14 mouse cellular contexts compared by ENCODE assay signal in the genomic region with DNA sequence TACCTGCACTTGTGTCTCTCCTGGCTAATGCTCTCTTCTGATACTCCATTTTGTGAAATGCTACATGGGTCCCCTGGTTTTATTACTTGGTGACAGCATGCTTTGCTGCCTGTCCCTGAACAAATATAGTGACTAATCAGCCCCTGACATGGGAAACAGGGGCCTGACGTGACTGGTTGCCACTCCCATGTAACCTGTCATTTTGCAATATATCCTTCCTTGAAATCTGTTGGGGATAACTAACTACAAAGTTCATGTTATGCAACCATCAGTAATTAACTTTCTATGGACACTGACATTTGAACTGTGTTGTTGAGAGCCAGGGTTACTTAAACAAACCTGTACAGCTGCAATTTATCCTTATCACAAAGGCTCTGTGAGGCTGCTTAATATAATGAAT. TPM values are rescaled to one million over a fixed set of nuclear protein-coding genes. Genes with fewer than 3 reads are reported as not detected.
DNase-seq lines count a peak whose midpoint lies in the region; ATAC-seq lines count a peak whose summit lies in the region.
"Had no signal": no experiment of that assay in that cellular context is flagged by ENCODE, and none has a peak within 500 bp of the region (broad histone marks: within the 10 kb centered on the region; RNA-seq: fewer than 3 reads in every experiment).

No protein-coding gene starts in this region.

- H3K4me1 ChIP-seq in liver, embryonic 16.5 days (ENCODE audit: control insufficient read depth, low read depth, low read length), result peaks cover 14% of the 10 kb centered on the region
- H3K4me1 ChIP-seq in midbrain, embryonic 15.5 days, result peaks cover 8% of the 10 kb centered on the region
- peaks cover 7% of the 10 kb centered on the region for H3K4me1 ChIP-seq in forebrain, embryonic 13.5 days

- peak overlapping the region; percentile 86 for H3K27ac ChIP-seq in liver, embryonic 16.5 days (ENCODE audit: low read length)
- H3K27ac ChIP-seq in midbrain, embryonic 15.5 days, result no peak overlapping the region
- no peak overlapping the region for H3K27ac ChIP-seq in forebrain, embryonic 13.5 days
- H3K27ac ChIP-seq: limb, embryonic 15.5 days; midbrain, embryonic 13.5 days had no signal

- H3K36me3 ChIP-seq in liver, embryonic 16.5 days (ENCODE audit: control insufficient read depth, insufficient read depth), result no peaks in the 10 kb centered on the region
- no peaks in the 10 kb centered on the region for H3K36me3 ChIP-seq in midbrain, embryonic 15.5 days (replicated peaks)
- no peaks in the 10 kb centered on the region for H3K36me3 ChIP-seq in forebrain, embryonic 13.5 days (ENCODE audit: poor library complexity, severe bottlenecking)
- H3K36me3 ChIP-seq: limb, embryonic 15.5 days; midbrain, embryonic 13.5 days had no signal

- no peak overlapping the region for H3K4me3 ChIP-seq in liver, embryonic 16.5 days (ENCODE audit: low read depth, low read length)
- no peak overlapping the region for H3K4me3 ChIP-seq in midbrain, embryonic 15.5 days
- H3K4me3 ChIP-seq in forebrain, embryonic 13.5 days, result no peak overlapping the region
- H3K4me3 ChIP-seq: limb, embryonic 15.5 days; midbrain, embryonic 13.5 days had no signal

- ATAC-seq in granulocyte monocyte progenitor cell, adult 5-6 weeks (replicated peaks; ENCODE audit: poor library complexity, severe bottlenecking), result peak; percentile 72
- ATAC-seq in liver, embryonic 16.5 days (ENCODE audit: low read depth), result peak; percentile 77
- no peak for ATAC-seq in midbrain, embryonic 15.5 days (replicated peaks)
- ATAC-seq in forebrain, embryonic 13.5 days, result no peak
- ATAC-seq: forebrain, postnatal 0 days; midbrain, embryonic 13.5 days; Patski had no signal

- H3K9ac ChIP-seq in liver, embryonic 16.5 days (ENCODE audit: low read depth, low read length), result no peak overlapping the region
- H3K9ac ChIP-seq in midbrain, embryonic 15.5 days, result no peak overlapping the region
- H3K9ac ChIP-seq in forebrain, embryonic 13.5 days, result no peak overlapping the region
- H3K9ac ChIP-seq: forebrain, postnatal 0 days; limb, embryonic 15.5 days; midbrain, embryonic 13.5 days had no signal

- DNase-seq in kidney, adult 9 months, result peak; percentile 62
- DNase-seq in kidney, postnatal 4 days, result no peak
- peak; percentile 33 for DNase-seq in adrenal gland, postnatal 14 days
- DNase-seq in kidney, adult 18-20 months, result no peak
- DNase-seq: cerebellum, adult 2 months; forebrain, postnatal 0 days; layer of hippocampus, postnatal 36 days had no signal

- H3K9me3 ChIP-seq in liver, embryonic 16.5 days (replicated peaks; ENCODE audit: control insufficient read depth, low read length), result no peaks in the 10 kb centered on the region
- no peaks in the 10 kb centered on the region for H3K9me3 ChIP-seq in midbrain, embryonic 15.5 days
- H3K9me3 ChIP-seq in forebrain, embryonic 13.5 days (replicated peaks), result no peaks in the 10 kb centered on the region
- H3K9me3 ChIP-seq: limb, embryonic 15.5 days; midbrain, embryonic 13.5 days had no signal

- H3K4me2 ChIP-seq in liver, embryonic 16.5 days (ENCODE audit: low read depth, low read length), result 0 out of 2 replicates have a peak overlapping the region, but pooled peaks have one; percentile 14
- H3K4me2 ChIP-seq in midbrain, embryonic 15.5 days, result no peak overlapping the region
- no peak overlapping the region for H3K4me2 ChIP-seq in forebrain, embryonic 13.5 days
- H3K4me2 ChIP-seq: limb, embryonic 15.5 days; midbrain, embryonic 13.5 days had no signal

- no peaks in the 10 kb centered on the region for H3K27me3 ChIP-seq in liver, embryonic 16.5 days (ENCODE audit: control insufficient read depth, insufficient read depth, low read depth, low read length)
- H3K27me3 ChIP-seq in midbrain, embryonic 15.5 days (replicated peaks), result no peaks in the 10 kb centered on the region
- no peaks in the 10 kb centered on the region for H3K27me3 ChIP-seq in forebrain, embryonic 13.5 days
- H3K27me3 ChIP-seq: limb, embryonic 15.5 days; midbrain, embryonic 13.5 days; Patski had no signal

- 33% methylated on average over 1 of the region's 1 CpGs for WGBS in liver, embryonic 16.5 days (ENCODE audit: insufficient replicate concordance)
- WGBS in midbrain, embryonic 15.5 days, result 73% methylated on average over 1 of the region's 1 CpGs
- 81% methylated on average over 1 of the region's 1 CpGs for WGBS in forebrain, embryonic 13.5 days

RNA-seq across cellular contexts. Expression of a gene that starts 5.7 kb away (rescaled TPM):
- total RNA-seq in adrenal gland, postnatal 14 days (2021), result 29.1 and 29.3 TPM in 2 replicates
- 2.6 and 12.8 TPM in 2 replicates for total RNA-seq in granulocyte monocyte progenitor cell, adult 5-6 weeks (2014; fragmentation: Nextera tagmentation)
- 4.7 and 8.5 TPM in 2 replicates for total RNA-seq in granulocyte monocyte progenitor cell, adult 5-6 weeks (2017)
- 13.1 and 14.2 TPM in 2 replicates for polyA plus RNA-seq in liver, embryonic 16.5 days (2015; fragmentation: Nextera tagmentation; extraction: Ambion mirVana)
- polyA plus RNA-seq in midbrain, embryonic 15.5 days (2015; fragmentation: Nextera tagmentation; extraction: Ambion mirVana), result 15.0 and 16.8 TPM in 2 replicates
- polyA plus RNA-seq in forebrain, embryonic 13.5 days (2015; fragmentation: Nextera tagmentation; extraction: Ambion mirVana), result 11.6 and 12.4 TPM in 2 replicates

RNA-seq across cellular contexts. Expression of a gene that starts 21.7 kb away (rescaled TPM):
- 21.8 and 22.2 TPM in 2 replicates for total RNA-seq in adrenal gland, postnatal 14 days (2021)
- 40.2 and 58.2 TPM in 2 replicates for total RNA-seq in granulocyte monocyte progenitor cell, adult 5-6 weeks (2014; fragmentation: Nextera tagmentation)
- 44.3 and 49.7 TPM in 2 replicates for total RNA-seq in granulocyte monocyte progenitor cell, adult 5-6 weeks (2017)
- polyA plus RNA-seq in liver, embryonic 16.5 days (2015; fragmentation: Nextera tagmentation; extraction: Ambion mirVana), result 22.5 and 22.8 TPM in 2 replicates
- polyA plus RNA-seq in midbrain, embryonic 15.5 days (2015; fragmentation: Nextera tagmentation; extraction: Ambion mirVana), result 65.3 and 69.9 TPM in 2 replicates
- 62.1 and 71.1 TPM in 2 replicates for polyA plus RNA-seq in forebrain, embryonic 13.5 days (2015; fragmentation: Nextera tagmentation; extraction: Ambion mirVana)

RNA-seq across cellular contexts. Expression of a gene that starts 28.7 kb away (rescaled TPM):
- 49.3 and 52.9 TPM in 2 replicates for total RNA-seq in adrenal gland, postnatal 14 days (2021)
- total RNA-seq in granulocyte monocyte progenitor cell, adult 5-6 weeks (2014; fragmentation: Nextera tagmentation), result 5.0 and 7.9 TPM in 2 replicates
- 3.2 and 8.3 TPM in 2 replicates for total RNA-seq in granulocyte monocyte progenitor cell, adult 5-6 weeks (2017)
- 16.4 and 19.8 TPM in 2 replicates for polyA plus RNA-seq in liver, embryonic 16.5 days (2015; fragmentation: Nextera tagmentation; extraction: Ambion mirVana)
- polyA plus RNA-seq in midbrain, embryonic 15.5 days (2015; fragmentation: Nextera tagmentation; extraction: Ambion mirVana), result 19.5 and 20.4 TPM in 2 replicates
- 9.5 and 10.4 TPM in 2 replicates for polyA plus RNA-seq in forebrain, embryonic 13.5 days (2015; fragmentation: Nextera tagmentation; extraction: Ambion mirVana)

RNA-seq across cellular contexts. Expression of a gene that starts 37.5 kb away (rescaled TPM):
- total RNA-seq in adrenal gland, postnatal 14 days (2021), result 57.7 and 60.3 TPM in 2 replicates
- total RNA-seq in granulocyte monocyte progenitor cell, adult 5-6 weeks (2014; fragmentation: Nextera tagmentation), result 5.8 and 6.6 TPM in 2 replicates
- 5.3 and 8.7 TPM in 2 replicates for total RNA-seq in granulocyte monocyte progenitor cell, adult 5-6 weeks (2017)
- polyA plus RNA-seq in liver, embryonic 16.5 days (2015; fragmentation: Nextera tagmentation; extraction: Ambion mirVana), result 11.2 and 11.9 TPM in 2 replicates
- 62.5 and 62.7 TPM in 2 replicates for polyA plus RNA-seq in midbrain, embryonic 15.5 days (2015; fragmentation: Nextera tagmentation; extraction: Ambion mirVana)
- polyA plus RNA-seq in forebrain, embryonic 13.5 days (2015; fragmentation: Nextera tagmentation; extraction: Ambion mirVana), result 57.9 and 58.3 TPM in 2 replicates

RNA-seq across cellular contexts. Expression of a gene that starts 40.4 kb away (rescaled TPM):
- total RNA-seq in adrenal gland, postnatal 14 days (2021), result 0.63 and 1.7 TPM in 2 replicates
- not detected in 2 replicates for total RNA-seq in granulocyte monocyte progenitor cell, adult 5-6 weeks (2014; fragmentation: Nextera tagmentation)
- not detected in 2 replicates for total RNA-seq in granulocyte monocyte progenitor cell, adult 5-6 weeks (2017)
- polyA plus RNA-seq in liver, embryonic 16.5 days (2015; fragmentation: Nextera tagmentation; extraction: Ambion mirVana), result 0.14 and 0.15 TPM in 2 replicates
- 0.31 and 0.38 TPM in 2 replicates for polyA plus RNA-seq in midbrain, embryonic 15.5 days (2015; fragmentation: Nextera tagmentation; extraction: Ambion mirVana)
- polyA plus RNA-seq in forebrain, embryonic 13.5 days (2015; fragmentation: Nextera tagmentation; extraction: Ambion mirVana), result 0.21 and 0.36 TPM in 2 replicates

Comparison
In these comparisons a context has a peak if more than half of its experiments do, and no peak if none do; other contexts are left out.
1. DNase-seq: peak in kidney, adult 9 months (single experiment) and adrenal gland, postnatal 14 days (single experiment); none in kidney, postnatal 4 days (0 of 2) and kidney, adult 18-20 months (single experiment).
2. ATAC-seq: peak in granulocyte monocyte progenitor cell, adult 5-6 weeks (single experiment) and liver, embryonic 16.5 days (single experiment); none in midbrain, embryonic 15.5 days (single experiment) and forebrain, embryonic 13.5 days (single experiment).